Mouse (Mus musculus) frontal cortex, postnatal 36 days (tissue): ENCODE results near the gene Anapc1.

Experiments used
- DNase-seq, 2 experiments: peaks; one replicate each; pipeline ENCODE4 v3.0.0; 2022; ENCODE audit warnings: low spot score in 2 of 2

The Anapc1 gene

DNA sequence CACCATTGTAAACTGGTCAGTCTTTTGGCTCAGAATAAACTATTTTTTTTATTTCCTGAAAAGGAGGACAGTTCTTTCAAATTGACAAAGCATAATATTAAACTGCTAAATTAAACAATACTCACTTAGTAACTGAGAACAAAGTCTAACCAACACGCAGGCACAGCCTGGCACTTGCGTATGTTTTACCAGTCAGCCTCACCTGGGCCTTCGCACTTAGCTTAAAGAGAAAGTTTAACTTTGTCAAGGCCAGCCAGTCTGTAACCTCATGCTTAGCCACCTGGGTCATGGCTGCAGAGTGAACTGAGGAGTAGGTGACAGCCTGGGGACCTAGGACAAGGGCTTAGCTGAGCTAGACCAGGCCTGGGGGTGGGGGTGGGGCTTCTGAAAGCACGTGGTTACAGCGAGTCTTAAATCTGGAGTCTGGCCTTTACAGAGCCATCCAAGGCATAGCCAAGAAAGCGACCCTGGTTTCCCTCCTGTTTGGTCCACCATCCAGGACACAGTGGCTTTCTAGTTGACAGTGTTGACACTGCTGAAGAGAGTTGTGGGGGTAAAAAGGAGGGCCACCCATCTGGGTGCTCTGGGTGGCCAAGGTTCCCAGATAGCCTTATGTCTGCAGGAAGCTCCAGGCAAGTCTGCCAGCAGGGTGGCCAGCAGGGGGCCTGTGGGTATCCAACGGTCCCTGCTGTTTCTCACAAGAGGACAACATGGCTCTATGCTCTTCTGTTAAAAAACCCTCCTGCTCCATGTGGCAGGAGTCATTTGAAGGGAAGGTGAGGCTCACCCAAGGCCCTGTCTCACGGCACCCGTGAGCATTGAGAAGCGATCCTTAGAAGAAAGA lies 120.7 kb downstream of the Anapc1 start:
- DNase-seq = no peak

DNA sequence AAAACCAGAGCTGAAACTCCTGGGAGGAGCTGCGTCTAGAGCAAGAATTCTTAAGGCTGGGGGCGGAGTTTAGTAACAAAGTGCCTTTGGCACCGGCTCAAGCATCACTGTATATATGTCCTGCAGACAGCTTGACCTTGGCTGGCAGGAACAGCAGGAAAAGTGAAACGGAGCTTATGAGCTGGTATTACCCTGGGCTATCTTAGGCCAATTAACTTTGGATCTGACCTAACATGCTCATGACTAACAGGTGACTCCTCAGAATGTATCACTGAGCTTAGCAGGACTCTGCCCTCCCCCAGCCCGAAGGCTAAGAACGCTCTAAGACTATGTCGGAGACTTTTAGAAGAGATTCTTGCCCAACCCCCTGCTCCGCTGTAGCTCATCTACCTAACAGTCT lies 121.3 kb downstream of the Anapc1 start:
- no peak for DNase-seq

DNA sequence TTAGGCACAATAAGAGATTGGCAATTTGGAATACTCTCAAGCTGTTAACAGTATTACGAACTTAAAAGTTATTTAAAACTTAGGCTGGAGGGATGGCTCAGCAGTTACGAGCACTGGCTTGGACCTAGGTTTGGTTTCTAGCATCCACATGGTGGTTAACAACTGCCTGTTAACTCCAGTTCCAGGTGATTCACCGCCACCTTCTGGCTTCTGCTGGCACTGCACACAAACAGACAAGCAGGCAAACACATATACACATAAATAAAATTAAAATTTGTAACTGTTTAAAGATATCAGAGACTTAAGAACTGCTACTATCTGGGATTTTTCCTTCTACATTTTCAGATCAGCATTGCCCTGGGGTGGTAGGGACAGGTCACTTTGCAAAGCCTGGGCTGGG lies 123.0 kb downstream of the Anapc1 start:
- DNase-seq = no peak
